Mouse (Mus musculus) small intestine, adult 2 months (tissue): ENCODE data around the gene Clps.

Experiments used
- CTCF ChIP-seq: fragments of 200-500 bp; IDR thresholded peaks from 2 replicates; pipeline ENCODE4 v1.5.1; 2012; ENCODE audit warnings: low read depth, mild to moderate bottlenecking, control low read depth, inconsistent platforms, low read length, moderate library complexity, mixed read lengths; ENCODE audit not compliant: insufficient replicate concordance, insufficient read length; ENCODE audit errors: extremely low read depth
- POLR2A ChIP-seq: fragments of 200-500 bp; IDR thresholded peaks from 2 replicates; pipeline ENCODE4 v1.6.1; 2012; ENCODE audit warnings: low read depth, mild to moderate bottlenecking, control low read depth, inconsistent platforms, low read length, moderate library complexity

DNA sequence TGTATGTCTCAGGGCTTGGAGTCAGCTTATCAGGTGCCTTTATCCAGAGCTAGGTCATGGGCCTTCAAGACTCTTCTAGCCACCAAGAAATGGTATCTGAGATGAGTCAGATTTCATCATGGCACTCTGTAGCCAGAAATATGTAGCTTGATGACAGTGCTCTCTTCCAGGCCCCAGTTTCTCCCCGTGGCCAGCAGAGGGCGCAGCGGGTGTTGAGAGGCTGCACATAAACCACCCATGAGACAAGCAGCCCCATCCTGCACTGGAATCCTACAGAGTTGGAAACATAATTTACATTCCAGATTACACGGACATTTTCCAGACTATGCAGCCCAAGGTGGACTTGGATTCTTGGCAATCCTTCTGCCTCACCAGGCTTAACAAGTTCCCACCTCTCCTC lies 32.4 kb upstream of the Clps start:
- TF ChIP-seq POLR2A = no peak
- peak; percentile 82; the same call in 1 of the 2 replicates for TF ChIP-seq CTCF
